In the genomic region with DNA sequence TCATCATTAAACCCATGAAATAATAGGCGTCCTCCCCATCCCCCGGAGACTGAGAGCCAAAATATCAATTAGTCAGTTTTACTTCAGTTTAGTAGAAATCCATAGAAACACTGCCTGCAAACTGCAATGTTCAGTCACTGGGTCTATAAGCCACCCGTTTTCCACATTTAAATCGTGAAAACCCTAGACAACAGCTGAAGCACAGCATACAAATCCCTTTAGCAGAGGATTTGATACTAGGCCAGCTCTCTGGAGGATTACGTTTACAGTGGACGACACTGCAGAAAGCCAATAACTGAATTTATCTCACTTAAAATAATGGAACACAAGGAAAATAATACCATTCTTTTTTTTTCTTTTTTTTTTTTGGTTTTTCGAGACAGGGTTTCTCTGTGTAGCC, we compare ENCODE assay signal across 9 mouse cellular contexts. TPM values are rescaled to one million over a fixed set of nuclear protein-coding genes. Genes with fewer than 3 reads are reported as not detected.
DNase-seq lines count a peak whose midpoint lies in the region; ATAC-seq and TF ChIP-seq lines count a peak whose summit lies in the region.
"Had no signal": no experiment of that assay in that cellular context is flagged by ENCODE, and none has a peak within 500 bp of the region (broad histone marks: within the 10 kb centered on the region; RNA-seq: fewer than 3 reads in every experiment).

No protein-coding gene starts in this region.

- ATAC-seq in liver, embryonic 13.5 days (ENCODE audit: low read depth): no peak
- ATAC-seq in granulocyte monocyte progenitor cell, adult 5-6 weeks (replicated peaks; ENCODE audit: poor library complexity, severe bottlenecking): no peak

- no peak for TF ChIP-seq POLR2A in cerebellum, adult 2 months (IDR thresholded peaks at IDR 0.05; ENCODE audit: borderline replicate concordance, insufficient read depth, low read length)
- TF ChIP-seq POLR2A in thymus, adult 2 months (IDR thresholded peaks at IDR 0.05; ENCODE audit: control insufficient read depth, extremely low read depth, insufficient read depth, low read length, poor library complexity): no peak

- peak overlapping the region; percentile 86 for H3K9ac ChIP-seq in liver, embryonic 13.5 days

- DNase-seq in cerebellum, adult 2 months: no peak
- no peak for DNase-seq in cerebellum, adult 8-10 months
- no peak for DNase-seq in thymus, adult 2 months
- no peak for DNase-seq in thymus, postnatal 0 days (ENCODE audit: low spot score)
- DNase-seq in liver, embryonic 13.5 days: no peak
- no peak for DNase-seq in cerebellum, adult 9-11 months
- DNase-seq in natural killer cell, adult 2 months (ENCODE audit: low spot score in 2 of 2): no peak
- DNase-seq: cerebellum, adult 11-12 months had no signal

- H3K9me3 ChIP-seq in liver, embryonic 13.5 days (replicated peaks): no peaks in the 10 kb centered on the region

- no peaks in the 10 kb centered on the region for H3K27me3 ChIP-seq in cerebellum, adult 2 months (ENCODE audit: control insufficient read depth, insufficient read depth, low read length)
- H3K27me3 ChIP-seq in thymus, adult 2 months (ENCODE audit: control insufficient read depth, insufficient read depth, low read length): no peaks in the 10 kb centered on the region
- no peaks in the 10 kb centered on the region for H3K27me3 ChIP-seq in liver, embryonic 13.5 days

- WGBS in cerebellum, adult 2 months: 3% methylated on average over 7 of the region's 7 CpGs
- 20% methylated on average over 7 of the region's 7 CpGs for WGBS in thymus, adult 2 months
- WGBS in liver, embryonic 13.5 days (ENCODE audit: insufficient replicate concordance): 25% methylated on average over 7 of the region's 7 CpGs

- H3K27ac ChIP-seq in cerebellum, adult 2 months (ENCODE audit: insufficient read depth, low read length): no peak overlapping the region
- no peak overlapping the region for H3K27ac ChIP-seq in thymus, adult 2 months (ENCODE audit: control insufficient read depth, insufficient read depth, low read length)
- peak overlapping the region; percentile 40; the same call in 1 of the 2 replicates for H3K27ac ChIP-seq in liver, embryonic 13.5 days

- no peak for TF ChIP-seq CTCF in cerebellum, adult 2 months (IDR thresholded peaks at IDR 0.05; ENCODE audit: borderline replicate concordance, insufficient read depth, low read depth, low read length)
- TF ChIP-seq CTCF in thymus, adult 2 months (IDR thresholded peaks at IDR 0.05; ENCODE audit: borderline replicate concordance, control insufficient read depth, extremely low read depth, insufficient read depth, low read length, poor library complexity): no peak

- H3K4me1 ChIP-seq in cerebellum, adult 2 months (ENCODE audit: control insufficient read depth, insufficient read depth, low read length): no peaks in the 10 kb centered on the region; the same call in 1 of the 2 replicates
- 0 out of 2 replicates have a peak, but pooled peaks cover 2% of the 10 kb centered on the region for H3K4me1 ChIP-seq in thymus, adult 2 months (replicated peaks; ENCODE audit: control insufficient read depth, insufficient read depth, low read length)
- H3K4me1 ChIP-seq in liver, embryonic 13.5 days (replicated peaks): peaks cover 49% of the 10 kb centered on the region

- peak overlapping the region; percentile 44 for H3K4me3 ChIP-seq in cerebellum, adult 2 months (replicated peaks; ENCODE audit: insufficient read depth, low read depth, low read length)
- peak overlapping the region; percentile 22; the same call in 1 of the 2 replicates for H3K4me3 ChIP-seq in thymus, adult 2 months (ENCODE audit: control insufficient read depth, insufficient read depth, low read length)
- H3K4me3 ChIP-seq in liver, embryonic 13.5 days (replicated peaks): peak overlapping the region; percentile 84

- peak overlapping the region; percentile 72 for H3K4me2 ChIP-seq in liver, embryonic 13.5 days

- H3K36me3 ChIP-seq in thymus, adult 2 months (ENCODE audit: control insufficient read depth, insufficient read depth, low read length): peaks cover 28% of the 10 kb centered on the region
- peaks cover 46% of the 10 kb centered on the region for H3K36me3 ChIP-seq in liver, embryonic 13.5 days

RNA-seq across cellular contexts. Expression of gene Rsrc2, which starts 1.6 kb away (rescaled TPM):
- polyA plus RNA-seq in cerebellum, adult 2 months (2012; rRNA removed): 95.1 and 97.2 TPM in 2 replicates
- 18.6 and 22.6 TPM in 2 replicates for polyA plus RNA-seq in thymus, adult 2 months (2012; rRNA removed)
- polyA plus RNA-seq in thymus, postnatal 0 days (2015; fragmentation: Nextera tagmentation; extraction: Ambion mirVana): 129 and 144 TPM in 2 replicates
- 56.2 and 67.0 TPM in 2 replicates for polyA plus RNA-seq in liver, embryonic 13.5 days (2015; fragmentation: Nextera tagmentation; extraction: Ambion mirVana)
- 118 TPM in 2 replicates for total RNA-seq in granulocyte monocyte progenitor cell, adult 5-6 weeks (2014; fragmentation: Nextera tagmentation)
- total RNA-seq in granulocyte monocyte progenitor cell, adult 5-6 weeks (2017): 171 and 227 TPM in 2 replicates

RNA-seq across cellular contexts. Expression of gene Kntc1, which starts 1.9 kb away (rescaled TPM):
- 0.33 and 0.54 TPM in 2 replicates for polyA plus RNA-seq in cerebellum, adult 2 months (2012; rRNA removed)
- 12.6 and 16.0 TPM in 2 replicates for polyA plus RNA-seq in thymus, adult 2 months (2012; rRNA removed)
- polyA plus RNA-seq in thymus, postnatal 0 days (2015; fragmentation: Nextera tagmentation; extraction: Ambion mirVana): 16.2 and 18.2 TPM in 2 replicates
- polyA plus RNA-seq in liver, embryonic 13.5 days (2015; fragmentation: Nextera tagmentation; extraction: Ambion mirVana): 22.6 and 26.0 TPM in 2 replicates
- total RNA-seq in granulocyte monocyte progenitor cell, adult 5-6 weeks (2014; fragmentation: Nextera tagmentation): 63.0 and 74.9 TPM in 2 replicates
- 43.6 and 73.8 TPM in 2 replicates for total RNA-seq in granulocyte monocyte progenitor cell, adult 5-6 weeks (2017)

RNA-seq across cellular contexts. Expression of gene Zcchc8, which starts 26.7 kb away (rescaled TPM):
- 60.4 and 63.5 TPM in 2 replicates for polyA plus RNA-seq in cerebellum, adult 2 months (2012; rRNA removed)
- polyA plus RNA-seq in thymus, adult 2 months (2012; rRNA removed): 71.5 and 78.8 TPM in 2 replicates
- polyA plus RNA-seq in thymus, postnatal 0 days (2015; fragmentation: Nextera tagmentation; extraction: Ambion mirVana): 83.8 and 86.3 TPM in 2 replicates
- 30.7 and 42.3 TPM in 2 replicates for polyA plus RNA-seq in liver, embryonic 13.5 days (2015; fragmentation: Nextera tagmentation; extraction: Ambion mirVana)
- total RNA-seq in granulocyte monocyte progenitor cell, adult 5-6 weeks (2014; fragmentation: Nextera tagmentation): 53.7 and 66.1 TPM in 2 replicates
- 53.5 and 80.9 TPM in 2 replicates for total RNA-seq in granulocyte monocyte progenitor cell, adult 5-6 weeks (2017)

Comparison
In these comparisons a context has a peak if more than half of its experiments do, and no peak if none do; other contexts are left out.
1. H3K4me3 ChIP-seq: peak in every context shown above with its lines; median percentile 84 in liver, embryonic 13.5 days; 44 in cerebellum, adult 2 months; 22 in thymus, adult 2 months.